Mouse (Mus musculus): ENCODE results near the gene Tm4sf5.
"Not testable (repeated sequence)": the region's sequence is repeated elsewhere in the genome, so short reads cannot be mapped to it uniquely, and the experiment has no call there.

The Tm4sf5 gene

DNA sequence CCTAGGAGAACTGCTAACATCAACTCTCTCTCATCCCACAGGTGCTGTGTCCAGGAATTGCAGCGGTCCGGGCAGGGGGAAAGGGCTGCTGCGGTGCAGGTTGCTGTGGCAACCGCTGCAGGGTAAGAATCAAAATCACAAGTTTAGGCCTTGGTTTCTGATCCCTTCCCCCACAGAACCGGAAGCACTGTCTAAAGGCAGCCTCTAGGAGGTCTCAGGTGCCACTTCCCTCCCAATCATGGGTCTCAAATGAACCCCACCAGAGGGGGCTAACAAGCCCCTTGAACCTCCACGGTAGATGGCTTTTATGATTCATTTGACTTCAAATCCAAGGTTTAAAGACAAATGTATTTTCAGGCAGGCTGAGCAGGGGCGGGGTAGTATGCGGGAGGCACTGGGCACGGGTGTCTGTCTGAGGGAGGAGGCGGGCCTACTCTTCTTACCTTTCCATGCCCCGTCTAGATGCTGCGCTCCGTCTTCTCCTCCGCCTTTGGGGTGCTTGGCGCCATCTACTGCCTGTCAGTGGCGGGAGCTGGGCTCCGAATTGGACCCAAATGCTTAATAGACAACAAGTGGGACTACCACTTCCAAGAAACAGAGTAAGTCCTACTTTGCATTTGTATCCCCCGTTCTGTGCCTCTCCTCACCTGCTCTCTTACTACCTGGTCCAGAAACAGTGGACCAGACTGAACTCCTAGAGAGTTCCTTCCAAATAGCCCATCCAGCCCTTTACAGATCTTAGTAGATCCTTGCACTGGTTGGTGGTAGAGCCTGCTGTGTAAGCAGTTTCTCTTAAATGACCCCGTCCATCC, 4.9 kb downstream of the Tm4sf5 start:
- in situ Hi-C loops (cut with MboI) = loop anchor here (10.0 kb wide), 1 partner anchor 245 kb away; no protein-coding TSS in a partner anchor

DNA sequence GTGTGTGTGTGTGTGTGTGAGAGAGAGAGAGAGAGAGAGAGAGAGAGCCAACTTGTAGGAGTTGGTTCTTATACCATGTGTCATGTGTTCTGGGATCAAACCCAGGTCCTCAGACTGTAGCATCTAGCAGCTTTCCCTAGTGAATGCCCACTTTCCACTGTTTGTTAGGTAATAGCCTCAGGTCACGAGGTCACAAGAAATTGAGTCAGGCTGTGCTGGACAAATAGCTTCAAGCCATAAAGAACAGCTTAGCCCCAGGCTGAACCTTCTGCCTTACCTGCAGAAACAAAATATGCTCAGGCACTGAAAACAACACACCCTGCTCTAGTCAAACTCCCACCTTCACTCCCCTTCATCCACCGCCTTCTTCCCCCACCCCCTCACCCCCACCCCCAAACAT, 6.2 kb downstream of the Tm4sf5 start:
- in situ Hi-C loops (cut with MboI) = loop anchor here (10.0 kb wide), 1 partner anchor 244 kb away; no protein-coding TSS in a partner anchor

DNA sequence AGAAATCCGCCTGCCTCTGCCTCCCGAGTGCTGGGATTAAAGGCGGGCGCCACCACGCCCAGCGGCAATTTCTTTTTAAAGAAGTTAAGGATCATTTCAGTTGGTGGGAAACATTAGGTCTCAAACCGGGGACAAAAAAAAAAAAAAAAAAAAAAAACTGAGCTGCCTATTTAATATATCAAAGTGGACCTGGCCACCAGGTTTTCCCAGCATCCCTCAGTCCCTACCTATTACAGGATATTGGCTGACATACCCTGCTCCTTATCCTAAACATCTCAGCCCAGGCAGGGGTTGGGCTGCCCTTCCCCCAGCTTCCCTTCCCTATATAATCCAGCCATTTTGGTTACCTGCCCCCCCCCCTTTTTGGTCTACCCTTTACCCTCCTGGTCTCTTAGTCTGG, 6.8 kb downstream of the Tm4sf5 start:
- in situ Hi-C loops (cut with MboI) = loop anchor here (10.0 kb wide), 1 partner anchor 243 kb away; no protein-coding TSS in a partner anchor

DNA sequence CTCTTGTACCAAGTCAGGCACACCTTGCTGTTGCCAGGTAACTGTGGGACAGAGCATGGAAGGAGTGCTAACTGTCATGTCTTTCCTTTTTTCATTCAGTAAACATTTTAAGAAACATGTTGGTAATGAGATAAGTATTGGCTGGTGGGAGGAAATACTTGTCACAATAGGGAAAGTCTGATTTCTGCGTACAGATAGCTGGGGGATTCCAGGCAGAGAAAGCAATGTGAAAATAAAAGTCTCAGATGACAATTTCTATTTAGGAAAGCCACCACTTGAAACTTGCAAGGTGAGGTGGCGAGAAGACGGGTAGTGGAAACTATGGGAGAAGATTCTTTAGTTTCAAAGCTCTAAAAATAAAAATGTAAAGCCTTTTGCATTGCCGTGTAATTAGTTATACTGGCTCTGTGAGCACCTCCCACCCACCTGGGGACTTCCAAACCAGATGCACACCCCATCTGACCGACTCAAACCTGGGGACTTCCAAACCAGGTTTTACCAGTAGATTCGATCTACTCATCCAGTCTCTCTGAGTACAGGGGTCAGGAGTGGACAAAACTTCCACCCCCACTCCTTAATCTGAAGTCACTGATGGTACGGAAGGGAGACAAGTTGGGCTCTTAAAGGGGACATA, 7.8 kb downstream of the Tm4sf5 start:
- in situ Hi-C loops (cut with MboI) = loop anchor here (10.0 kb wide), 1 partner anchor 242 kb away; no protein-coding TSS in a partner anchor

DNA sequence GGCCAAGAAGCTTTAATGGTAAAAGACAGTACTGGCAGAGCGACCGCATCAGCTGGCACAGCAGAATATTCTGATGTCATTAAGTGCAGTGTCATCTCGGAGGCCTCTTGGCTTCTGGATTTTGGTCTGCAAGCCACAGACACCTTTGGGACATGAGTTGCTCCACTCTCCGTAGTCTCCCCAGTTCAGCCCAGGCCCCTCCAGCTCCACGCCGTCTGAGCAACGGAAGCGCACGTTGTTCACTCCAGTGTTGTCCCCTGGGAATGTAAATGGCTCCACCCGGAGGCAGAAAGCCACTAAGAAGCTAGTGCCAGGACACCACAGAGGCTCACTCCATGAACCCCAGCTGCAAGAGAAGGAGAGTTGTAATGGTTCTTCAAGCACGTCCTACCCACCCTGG, 8.5 kb downstream of the Tm4sf5 start:
- in situ Hi-C loops (cut with MboI) = loop anchor here (10.0 kb wide), 1 partner anchor 241 kb away; no protein-coding TSS in a partner anchor

DNA sequence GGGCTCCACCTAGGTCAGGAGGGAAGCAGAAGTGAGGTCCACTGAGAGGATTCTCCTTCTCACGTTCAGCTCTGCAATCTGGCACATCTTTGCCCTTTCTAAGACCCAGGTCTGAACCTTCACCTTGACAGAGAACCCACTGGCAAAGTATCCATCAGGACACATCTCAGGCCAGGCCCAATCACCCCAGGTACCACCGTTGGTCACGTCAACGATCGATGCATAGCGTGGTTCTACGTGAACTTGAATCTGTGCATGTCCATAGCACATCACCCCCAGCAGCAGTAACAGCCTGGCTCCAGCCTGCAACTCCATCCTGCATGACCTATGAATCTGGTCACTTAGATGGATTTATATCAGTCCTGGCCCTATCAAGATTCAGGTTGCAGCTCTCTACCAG, 9.2 kb downstream of the Tm4sf5 start, which contains the start of gene Vmo1:
Vmo1 (minus strand) TSS at position 329 of the 400 bp plus-strand sequence.
- in situ Hi-C loops (cut with MboI) = loop anchor here (10.0 kb wide), 1 partner anchor 241 kb away; no protein-coding TSS in a partner anchor

DNA sequence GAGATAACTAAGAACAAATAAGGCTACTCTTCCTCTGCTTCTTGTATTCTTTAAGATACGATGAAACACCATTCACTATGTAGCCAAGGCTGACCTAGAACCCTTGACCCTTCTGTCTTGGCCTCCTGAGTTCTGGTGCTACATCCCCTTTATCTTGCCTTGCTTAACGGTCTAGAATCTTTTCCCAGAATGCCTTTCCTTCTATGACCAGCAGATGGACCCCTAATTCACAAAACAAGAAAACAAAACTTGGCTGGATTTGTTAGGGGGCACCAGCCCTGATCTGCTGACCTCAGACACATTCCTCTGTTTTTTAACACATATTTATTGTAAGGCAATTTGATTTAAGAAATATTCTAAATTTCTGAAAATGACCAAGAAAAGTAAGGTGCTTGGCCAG, 11.3 kb downstream of the Tm4sf5 start:
- in situ Hi-C loops (cut with MboI) = loop anchor here (10.0 kb wide), 1 partner anchor 238 kb away; no protein-coding TSS in a partner anchor

DNA sequence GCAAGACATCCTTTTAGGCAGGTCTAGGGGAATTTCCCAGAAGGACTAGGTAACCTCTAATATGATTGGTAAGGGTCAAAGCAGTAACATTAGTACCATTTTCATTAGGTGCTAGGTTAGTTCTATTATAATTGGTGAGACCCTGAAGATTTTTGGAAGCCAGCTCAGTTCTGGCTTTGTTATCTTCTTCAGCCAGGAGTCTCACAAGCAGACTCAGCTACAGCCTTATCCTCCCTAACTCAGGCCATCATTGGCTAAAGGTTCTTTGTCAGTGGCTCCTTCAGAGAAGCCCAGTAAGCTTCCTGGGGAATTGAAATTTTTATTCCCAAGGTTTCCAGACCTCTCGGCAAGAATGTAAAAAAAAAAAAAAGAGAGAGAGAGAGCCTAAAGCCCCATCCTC, 13.4 kb downstream of the Tm4sf5 start:
- in situ Hi-C loops (cut with MboI) = loop anchor here (10.0 kb wide), 1 partner anchor 236 kb away; no protein-coding TSS in a partner anchor

DNA sequence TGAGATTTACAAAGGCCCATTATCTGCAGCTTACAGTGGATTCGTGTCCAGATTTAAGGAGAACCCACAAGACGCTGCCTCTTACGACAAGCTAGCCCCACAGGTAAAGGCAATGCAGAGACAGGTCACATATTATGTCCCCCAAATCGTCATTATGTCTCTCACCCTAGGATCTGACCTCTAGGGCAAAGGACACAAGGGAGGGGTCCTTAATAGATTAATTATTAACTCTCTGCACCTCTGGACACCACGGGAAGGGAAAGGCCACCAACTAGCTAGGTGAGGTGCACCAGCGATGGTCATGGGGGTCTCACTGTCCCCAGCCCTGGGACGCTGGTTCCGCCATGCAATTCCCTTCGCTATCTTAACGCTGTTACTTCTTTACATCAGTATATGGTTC, 13.9 kb downstream of the Tm4sf5 start, which contains the start of gene Gltpd2:
Gltpd2 (plus strand) TSS at position 274 of the 400 bp plus-strand sequence.
- in situ Hi-C loops (cut with MboI) = loop anchor here (10.0 kb wide), 1 partner anchor 236 kb away; no protein-coding TSS in a partner anchor

DNA sequence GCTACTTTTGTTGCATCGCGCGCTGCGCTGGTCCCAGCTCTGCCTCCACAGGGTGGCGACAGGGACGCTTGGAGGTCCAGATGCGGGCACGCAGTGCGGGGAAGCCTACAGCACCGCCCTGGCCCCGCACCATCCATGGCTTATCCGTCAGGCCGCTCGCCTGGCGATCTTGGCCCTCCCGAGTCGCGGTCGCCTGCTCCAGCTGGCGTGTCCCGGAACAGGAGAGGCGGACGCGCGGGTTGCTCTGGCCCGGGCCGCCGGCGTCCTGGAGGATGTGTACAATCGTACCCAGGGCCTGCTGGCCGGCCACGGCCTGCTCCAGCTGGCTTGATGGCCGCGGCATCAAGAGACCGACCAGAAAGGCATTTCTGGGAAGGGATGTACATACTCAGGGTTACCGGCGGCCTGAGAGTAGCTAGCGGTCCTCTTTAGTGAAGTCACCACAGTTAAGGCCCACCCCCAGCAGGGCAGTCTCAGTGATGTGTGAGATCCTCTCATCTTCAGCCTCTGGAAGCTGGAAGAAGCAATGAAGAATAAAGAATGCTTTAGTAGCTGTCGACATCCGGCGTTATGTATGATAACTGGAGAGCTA, 15.2 kb downstream of the Tm4sf5 start:
- in situ Hi-C loops (cut with MboI) = no loop called here

DNA sequence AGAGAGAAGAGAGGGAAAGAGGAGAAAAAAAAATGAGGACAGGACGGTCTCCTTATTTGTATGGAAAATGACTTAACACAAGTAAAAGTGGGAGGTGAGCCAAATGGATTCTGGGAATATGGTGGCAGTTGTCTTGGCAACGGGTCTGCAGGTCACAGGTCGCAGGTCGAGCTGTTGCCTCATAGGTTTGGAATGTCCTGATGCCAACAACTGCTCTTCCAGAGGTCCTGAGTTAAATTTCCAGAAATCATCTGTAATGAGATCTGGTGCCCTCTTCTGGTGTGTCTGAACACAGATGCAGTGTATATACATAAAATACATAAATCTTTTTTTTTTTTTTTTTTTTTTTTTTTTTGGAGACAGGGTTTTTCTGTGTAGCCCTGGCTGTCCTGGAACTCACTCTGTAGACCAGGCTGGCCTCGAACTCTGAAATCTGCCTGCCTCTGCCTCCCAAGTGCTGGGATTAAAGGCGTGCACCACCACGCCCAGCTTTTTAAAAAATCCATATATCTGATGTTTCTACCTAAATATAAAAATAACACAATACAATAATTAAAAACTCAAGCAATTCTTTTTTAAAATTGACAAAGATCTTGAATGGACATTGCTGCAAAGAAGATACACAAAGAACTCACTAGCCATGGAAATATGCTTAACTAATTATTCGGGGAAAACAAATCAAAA, 18.4 kb downstream of the Tm4sf5 start:
- in situ Hi-C loops (cut with MboI) = not testable (repeated sequence)

DNA sequence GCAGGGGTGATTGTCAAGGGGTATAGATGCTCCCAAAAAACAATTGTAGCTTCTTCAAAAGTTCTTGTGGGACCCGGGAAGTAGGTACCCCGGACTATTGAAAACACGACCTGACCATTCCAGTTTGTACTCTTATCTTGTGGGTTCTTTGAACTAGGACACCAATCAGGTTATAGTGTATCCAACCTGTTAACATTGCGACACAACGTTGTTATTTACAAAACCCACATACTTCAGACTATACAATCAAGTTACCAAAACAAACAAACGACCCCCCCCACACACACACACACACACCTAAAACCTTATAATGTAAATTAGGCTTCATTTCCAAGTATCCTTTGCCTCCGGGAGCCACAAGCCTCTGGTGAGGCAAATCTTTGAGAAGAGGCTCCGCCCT, 19.7 kb downstream of the Tm4sf5 start:
- in situ Hi-C loops (cut with MboI) = no loop called here

DNA sequence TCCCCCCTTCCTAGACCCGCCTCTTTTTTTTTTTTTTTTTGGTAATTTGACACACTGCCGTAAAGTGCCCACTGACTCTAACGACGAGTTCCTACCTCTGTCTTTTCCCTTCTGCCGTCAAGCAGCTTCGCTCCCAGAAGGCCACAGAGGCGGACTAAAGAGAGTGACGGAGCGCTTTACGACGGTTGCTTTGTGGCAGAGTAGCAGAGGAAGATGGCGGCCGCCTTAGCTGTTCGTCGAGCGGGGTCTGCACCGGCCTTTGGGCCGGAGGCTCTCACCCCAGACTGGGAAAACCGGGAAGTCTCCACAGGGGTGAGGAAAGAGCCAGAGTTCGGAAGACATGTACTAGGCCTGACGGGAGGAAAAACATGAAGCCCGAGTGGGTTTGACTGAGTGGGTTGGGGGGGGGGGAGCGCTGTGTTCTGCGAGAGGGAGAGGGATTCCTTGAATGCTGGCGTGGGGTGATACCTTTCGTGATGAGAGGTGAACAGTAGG, 20.2 kb downstream of the Tm4sf5 start, which contains the start of gene Psmb6:
Psmb6 (plus strand) TSS at position 184 of the 495 bp plus-strand sequence.
- in situ Hi-C loops (cut with MboI) = no loop called here

DNA sequence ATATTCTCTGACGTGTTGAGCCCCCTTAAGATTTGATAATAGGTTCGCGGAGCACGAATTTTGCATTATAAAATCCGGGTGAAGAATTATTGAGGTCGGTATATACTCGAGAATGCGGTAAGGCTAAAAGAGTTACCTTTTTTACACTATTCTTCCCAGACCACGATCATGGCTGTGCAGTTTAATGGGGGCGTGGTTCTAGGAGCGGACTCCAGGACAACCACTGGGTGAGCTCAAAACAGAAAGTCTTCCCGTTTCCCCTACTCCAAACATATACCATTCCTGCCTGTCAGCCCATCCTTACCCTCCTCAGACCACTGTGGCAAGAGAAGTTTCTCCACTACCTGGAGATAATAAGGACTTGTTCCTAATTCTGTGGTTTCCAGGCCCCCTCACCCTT, 20.7 kb downstream of the Tm4sf5 start:
- in situ Hi-C loops (cut with MboI) = no loop called here

DNA sequence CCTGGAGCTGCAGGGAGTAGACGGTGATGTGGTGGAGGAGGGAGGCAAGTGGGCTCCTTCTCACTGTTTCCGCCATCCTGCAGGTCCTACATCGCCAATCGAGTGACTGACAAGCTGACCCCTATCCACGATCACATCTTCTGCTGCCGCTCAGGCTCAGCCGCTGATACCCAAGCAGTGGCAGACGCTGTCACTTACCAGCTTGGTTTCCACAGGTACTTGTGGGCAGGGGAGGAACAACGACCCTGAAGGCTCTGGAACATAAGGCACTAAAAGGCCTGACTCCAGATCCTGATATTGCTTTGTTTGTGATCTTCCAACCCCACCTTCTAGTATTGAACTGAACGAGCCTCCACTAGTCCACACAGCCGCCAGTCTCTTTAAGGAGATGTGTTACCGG, 21.2 kb downstream of the Tm4sf5 start:
- in situ Hi-C loops (cut with MboI) = no loop called here

DNA sequence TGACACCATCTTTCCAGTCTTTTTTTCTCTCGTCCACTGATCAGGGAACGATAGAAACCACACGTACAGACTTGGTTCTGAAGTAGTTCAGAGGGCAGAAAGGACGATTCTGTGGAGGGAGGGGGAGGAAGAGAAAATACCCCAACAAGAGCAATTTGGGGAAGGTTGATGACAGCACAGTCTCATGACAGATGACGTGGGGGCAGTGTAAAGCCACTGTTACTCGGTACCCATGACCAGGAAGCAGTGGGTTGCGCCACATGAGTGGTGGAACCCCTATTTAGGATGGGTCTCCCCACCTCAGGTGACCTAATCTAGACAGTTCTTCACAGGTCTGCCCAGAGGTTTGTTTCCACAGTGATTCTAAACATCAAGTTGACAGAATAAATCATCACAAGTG, 23.6 kb downstream of the Tm4sf5 start:
- in situ Hi-C loops (cut with MboI) = no loop called here

DNA sequence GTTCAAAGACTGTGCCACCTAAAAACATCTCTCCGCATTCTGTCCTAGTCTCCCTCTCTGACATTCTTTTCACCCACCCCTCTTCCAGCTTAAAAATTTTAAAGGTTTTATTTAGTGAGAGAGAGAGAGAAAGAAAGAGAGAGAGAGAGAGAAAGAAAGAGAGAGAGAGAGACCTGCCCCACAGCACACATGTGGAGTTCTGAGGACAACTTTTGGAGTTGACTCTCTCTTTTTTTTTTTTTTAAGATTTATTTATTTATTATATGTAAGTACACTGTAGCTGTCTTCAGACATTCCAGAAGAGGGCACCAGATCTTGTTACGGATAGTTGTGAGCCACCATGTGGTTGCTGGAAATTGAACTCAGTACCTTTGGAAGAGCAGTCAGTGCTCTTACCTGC, 26.0 kb downstream of the Tm4sf5 start:
- in situ Hi-C loops (cut with MboI) = not testable (repeated sequence)

DNA sequence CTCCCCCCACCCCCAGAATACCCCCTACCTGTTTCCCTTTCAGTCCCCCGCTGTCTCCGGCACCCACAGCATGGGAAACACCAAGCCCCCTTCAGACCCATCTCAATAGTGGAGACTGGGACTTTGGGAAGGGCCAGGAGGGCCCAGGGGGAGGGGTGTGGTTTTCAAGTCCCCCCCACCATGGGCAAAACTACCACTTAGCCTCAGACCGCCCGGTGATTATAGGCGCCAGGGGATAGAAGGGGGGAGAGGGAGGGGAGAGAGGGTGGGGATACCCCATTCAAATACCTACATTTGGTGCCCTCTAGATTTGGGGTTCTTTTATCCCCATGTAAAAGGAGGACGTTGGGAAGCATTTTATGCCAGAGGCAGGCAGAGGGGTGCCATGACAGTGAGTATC, 27.8 kb downstream of the Tm4sf5 start, which contains the start of gene Gm40193:
Gm40193 (minus strand) TSS at position 101 of the 400 bp plus-strand sequence.
- in situ Hi-C loops (cut with MboI) = no loop called here

DNA sequence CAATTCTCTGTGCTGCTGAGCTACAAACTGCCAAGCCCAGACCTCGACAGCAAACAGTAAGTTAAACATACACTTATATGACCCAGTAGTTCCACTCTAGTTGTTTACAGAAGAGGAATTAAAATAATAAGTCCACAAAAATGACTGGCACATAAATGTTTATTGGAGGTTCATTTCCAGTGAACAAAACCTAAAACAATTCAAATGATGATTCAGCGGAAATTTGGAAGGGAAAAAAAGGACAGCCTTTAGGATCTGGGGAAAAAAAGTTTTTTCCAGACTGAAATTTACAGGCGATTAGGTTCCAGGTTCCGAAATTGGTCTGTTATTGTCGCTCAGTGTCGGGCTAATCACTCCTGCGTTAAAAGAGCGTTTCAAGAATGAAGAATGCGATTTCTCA, 34.4 kb downstream of the Tm4sf5 start:
- in situ Hi-C loops (cut with MboI) = no loop called here

DNA sequence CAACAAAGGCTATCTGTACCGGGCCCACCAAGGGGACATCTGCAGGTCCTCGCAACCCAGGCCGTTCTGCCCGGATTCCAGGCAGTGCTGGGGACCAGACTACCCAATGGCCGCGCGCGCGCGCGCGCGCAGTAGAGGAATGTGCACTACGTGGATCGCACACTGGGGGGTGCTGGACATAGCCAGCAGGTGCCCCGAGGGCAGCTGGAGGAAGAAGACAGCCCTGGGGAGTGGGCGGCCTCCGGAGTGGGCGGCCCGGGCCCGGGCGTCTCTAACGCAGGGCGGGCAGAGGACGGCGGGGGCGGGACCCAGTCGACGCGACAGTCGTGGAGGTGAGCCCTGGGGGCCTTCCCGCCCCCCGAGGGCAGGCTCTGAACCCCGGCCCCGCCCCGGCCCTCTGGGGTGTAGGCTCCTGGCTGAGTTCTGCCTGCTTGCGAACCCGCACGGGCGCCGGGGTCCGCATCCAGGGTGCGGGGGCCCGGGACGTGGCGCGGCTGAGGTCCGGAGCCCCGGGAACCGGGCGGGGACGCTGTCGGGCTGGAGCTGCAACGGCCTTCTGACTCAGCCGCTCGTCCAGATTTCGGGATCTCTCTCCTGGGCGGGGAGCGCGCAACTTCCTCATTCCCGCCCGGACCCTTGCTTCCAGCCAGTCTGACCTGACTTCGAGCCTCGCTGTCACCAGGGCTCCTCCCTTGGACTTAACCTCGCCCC, 35.0 kb downstream of the Tm4sf5 start, which contains the start of gene Pld2:
Pld2 (plus strand) TSS at position 188 of the 711 bp plus-strand sequence.
- in situ Hi-C loops (cut with MboI) = no loop called here

All from mature B cell (primary cell).